Mouse (Mus musculus): ENCODE measurements around the gene Ube4a.

- TF ChIP-seq CTCF (IDR thresholded peaks at IDR 0.05; ENCODE audit: control insufficient read depth, insufficient read depth, insufficient replicate concordance, low read depth, low read length): no peak
- no peak for TF ChIP-seq POLR2A (IDR thresholded peaks at IDR 0.05; ENCODE audit: control insufficient read depth, low read depth, low read length)
Observed at GRCm38 (mm10) chr9:44991821-44992220, 26.4 kb upstream of the Ube4a start.

Data from testis, adult 2 months (tissue).